Comparison of ENCODE assay signal across 13 mouse cellular contexts in the genomic region with DNA sequence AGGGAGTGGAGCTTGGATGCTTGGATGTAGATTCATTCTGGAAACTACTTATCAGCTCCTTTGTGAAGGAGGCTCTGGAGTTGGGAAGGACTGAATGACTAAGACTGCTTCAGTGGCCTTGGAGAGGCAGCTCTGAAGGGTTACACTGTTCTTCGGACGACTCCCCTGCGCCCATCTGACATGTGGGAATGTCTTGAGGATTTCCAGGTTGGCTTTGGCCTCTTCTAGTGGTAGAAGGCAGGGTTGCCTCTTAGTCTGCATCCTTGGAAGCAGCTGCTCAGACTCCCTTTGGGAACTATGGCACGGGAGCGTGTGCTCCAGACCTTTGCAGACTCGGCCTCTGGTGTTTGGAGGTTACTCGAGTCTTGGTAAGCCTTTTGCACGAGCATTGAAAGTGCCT.
"Had no signal": no experiment of that assay in that cellular context is flagged by ENCODE, and none has a peak within 500 bp of the region (broad histone marks: within the 10 kb centered on the region; RNA-seq: fewer than 3 reads in every experiment).

No protein-coding gene starts in this region.

- H3K36me3 ChIP-seq: limb, embryonic 15.5 days; midbrain, embryonic 15.5 days; neural tube, embryonic 13.5 days had no signal

- H3K9me3 ChIP-seq: limb, embryonic 15.5 days; midbrain, embryonic 15.5 days; neural tube, embryonic 13.5 days had no signal

- ATAC-seq: lung, postnatal 0 days; midbrain, embryonic 15.5 days had no signal

- H3K4me3 ChIP-seq: left cerebral cortex, adult 2 months; limb, embryonic 15.5 days; midbrain, embryonic 15.5 days; neural tube, embryonic 13.5 days had no signal

- DNase-seq: kidney, adult 11 months; kidney, postnatal 10 days; lung, adult 2 months; lung, postnatal 36 days; right cerebral cortex, adult 18-20 months; right cerebral cortex, postnatal 25 days; thymus, postnatal 4 days had no signal

- H3K9ac ChIP-seq: limb, embryonic 15.5 days; midbrain, embryonic 15.5 days; neural tube, embryonic 13.5 days had no signal

- H3K4me2 ChIP-seq: limb, embryonic 15.5 days; midbrain, embryonic 11.5 days; midbrain, embryonic 15.5 days; neural tube, embryonic 13.5 days had no signal

- H3K27ac ChIP-seq: left cerebral cortex, adult 2 months; limb, embryonic 15.5 days; midbrain, embryonic 15.5 days; neural tube, embryonic 13.5 days had no signal

- H3K27me3 ChIP-seq: limb, embryonic 15.5 days; midbrain, embryonic 15.5 days; neural tube, embryonic 13.5 days had no signal
